Mouse (Mus musculus) Patski (cell line): ENCODE measurements around the gene Rd3. TPM values are rescaled to one million over a fixed set of nuclear protein-coding genes. Genes with fewer than 3 reads are reported as not detected.

Source experiments
- ATAC-seq: fragments of 100-300 bp; one replicate; pipeline ENCODE4 v1.8.0; 2021
- CTCF ChIA-PET: fragments of 350-600 bp; sonication (Branson Sonifier 250); formaldehyde crosslinking; loops from one replicate; lab custom pipeline; 2022; ENCODE audit warnings: inconsistent platforms; lab: Charles Lee
- POLR2A ChIA-PET: fragments of 350-600 bp; sonication (Branson Sonifier 250); formaldehyde crosslinking; loops from one replicate; lab custom pipeline; 2022; ENCODE audit warnings: antibody characterized with exemption, inconsistent platforms; lab: Charles Lee
- DNase-seq: peaks from one replicate; pipeline ENCODE4 v3.0.0-alpha.2; 2011; ENCODE audit warnings: low read depth, low spot score
- H3K27me3 ChIP-seq: fragments of 371-371 bp; one replicate; pipeline ENCODE4 v1.5.1; 2021
- CTCF ChIP-seq: fragments of 100-300 bp; IDR thresholded peaks from one replicate; pipeline ENCODE4 v1.5.1; 2021
- in situ Hi-C: fragments of 300-500 bp; cut with MboI; formaldehyde crosslinking; loops from 3 replicates; pipeline ENCODE4 v1.11.1; 2018; ENCODE audit warnings: low pct_unique_long_range_greater_than_20kb, mixed read lengths
- polyA plus RNA-seq: library from polyadenylated mRNA; unstranded; gene quantifications from one replicate; pipeline ENCODE4 v1.2.3, GENCODE M21; 2021

Rd3 gene
- polyA plus RNA-seq, 1 experiment from 2014 or later, result 0.06 TPM

GRCm38 (mm10) chr1:191946261-191946660 lies 30.9 kb upstream of the Rd3 start:
- CTCF ChIA-PET, result interaction anchor here (1.1 kb wide), 1 partner anchor 14 kb away, joined by 6 read pairs; no protein-coding TSS in a partner anchor
- no peak for DNase-seq
- no peak for TF ChIP-seq CTCF
- no peak for ATAC-seq
- no peaks in the 10 kb centered on the region for H3K27me3 ChIP-seq
- in situ Hi-C loops, result no loop called here
- POLR2A ChIA-PET, result no interaction called here

- CTCF ChIA-PET, result interaction anchor here (1.0 to 1.1 kb wide), 2 partner anchors 14 to 148 kb away, joined by 3 to 6 read pairs; no protein-coding TSS in a partner anchor
- TF ChIP-seq CTCF, result no peak
- in situ Hi-C loops, result no loop called here
- H3K27me3 ChIP-seq, result no peaks in the 10 kb centered on the region
- POLR2A ChIA-PET, result no interaction called here
- no peak for ATAC-seq
- no peak for DNase-seq
These were observed 30.3 kb upstream of the Rd3 start for GRCm38 (mm10) chr1:191946835-191947234.

- in situ Hi-C loops, result no loop called here
- CTCF ChIA-PET, result no interaction called here
- POLR2A ChIA-PET, result no interaction called here
- DNase-seq (no peak), ATAC-seq (no peak)
- no peak for TF ChIP-seq CTCF
- H3K27me3 ChIP-seq, result no peaks in the 10 kb centered on the region
These were observed 29.4 kb upstream of the Rd3 start for GRCm38 (mm10) chr1:191947796-191948195.

GRCm38 (mm10) chr1:191948600-191948999 lies 28.6 kb upstream of the Rd3 start:
- DNase-seq (no peak), ATAC-seq (no peak)
- TF ChIP-seq CTCF, result no peak
- in situ Hi-C loops, result no loop called here
- no peaks in the 10 kb centered on the region for H3K27me3 ChIP-seq
- POLR2A ChIA-PET, result no interaction called here
- CTCF ChIA-PET, result no interaction called here

GRCm38 (mm10) chr1:191950611-191951010 lies 26.6 kb upstream of the Rd3 start:
- no peak for TF ChIP-seq CTCF
- in situ Hi-C loops, result loop anchor here (10.0 kb wide), 1 partner anchor 116 kb away; no protein-coding TSS in a partner anchor
- H3K27me3 ChIP-seq, result no peaks in the 10 kb centered on the region
- ChIA-PET CTCF (interaction anchor here (0.7 kb wide), 1 partner anchor 43 kb away, joined by 3 read pairs; no protein-coding TSS in a partner anchor), POLR2A (no interaction called here)
- no peak for ATAC-seq
- no peak for DNase-seq

- no peak for TF ChIP-seq CTCF
- DNase-seq, result no peak
- in situ Hi-C loops, result loop anchor here (10.0 kb wide), 1 partner anchor 118 kb away; no protein-coding TSS in a partner anchor
- ChIA-PET POLR2A (no interaction called here), CTCF (interaction anchor here (1.3 kb wide), 1 partner anchor 62 kb away, joined by 4 read pairs; no protein-coding TSS in a partner anchor)
- ATAC-seq, result no peak
- no peaks in the 10 kb centered on the region for H3K27me3 ChIP-seq
These were observed 24.3 kb upstream of the Rd3 start for GRCm38 (mm10) chr1:191952733-191953335.

GRCm38 (mm10) chr1:191955101-191955500 lies 22.1 kb upstream of the Rd3 start:
- ChIA-PET CTCF (interaction anchor here (1.5 to 2.7 kb wide), 2 partner anchors 9 to 121 kb away, joined by 4 to 10 read pairs; no protein-coding TSS in a partner anchor), POLR2A (no interaction called here)
- no peaks in the 10 kb centered on the region for H3K27me3 ChIP-seq
- in situ Hi-C loops, result loop anchor here (10.0 kb wide), 1 partner anchor 120 kb away; no protein-coding TSS in a partner anchor
- DNase-seq (no peak), ATAC-seq (no peak)
- no peak for TF ChIP-seq CTCF

- no peaks in the 10 kb centered on the region for H3K27me3 ChIP-seq
- DNase-seq (no peak), ATAC-seq (no peak)
- in situ Hi-C loops, result loop anchor here (10.0 kb wide), 1 partner anchor 121 kb away; no protein-coding TSS in a partner anchor
- ChIA-PET POLR2A (no interaction called here), CTCF (interaction anchor here (1.5 to 2.7 kb wide), 2 partner anchors 8 to 122 kb away, joined by 4 to 10 read pairs; no protein-coding TSS in a partner anchor)
- TF ChIP-seq CTCF, result no peak
These were observed 20.9 kb upstream of the Rd3 start for GRCm38 (mm10) chr1:191956261-191956660.

GRCm38 (mm10) chr1:191956871-191957270 lies 20.3 kb upstream of the Rd3 start:
- POLR2A ChIA-PET, result no interaction called here
- peak; percentile 36 for ATAC-seq
- in situ Hi-C loops, result loop anchor here (10.0 kb wide), 1 partner anchor 122 kb away; no protein-coding TSS in a partner anchor
- CTCF ChIA-PET, result interaction anchor here (1.2 to 2.7 kb wide), 2 partner anchors 32 to 122 kb away, joined by 3 to 10 read pairs; no protein-coding TSS in a partner anchor
- no peaks in the 10 kb centered on the region for H3K27me3 ChIP-seq
- no peak for DNase-seq
- TF ChIP-seq CTCF, result no peak

GRCm38 (mm10) chr1:191957321-191957720 lies 19.8 kb upstream of the Rd3 start:
- ChIA-PET CTCF (interaction anchor here (1.2 to 1.7 kb wide), 2 partner anchors 33 to 136 kb away, joined by 3 to 8 read pairs; no protein-coding TSS in a partner anchor), POLR2A (interaction anchor here (0.6 kb wide), 1 partner anchor 139 kb away, joined by 3 read pairs; no protein-coding TSS in a partner anchor)
- TF ChIP-seq CTCF, result no peak
- DNase-seq (no peak), ATAC-seq (no peak)
- in situ Hi-C loops, result loop anchor here (10.0 kb wide), 1 partner anchor 123 kb away; no protein-coding TSS in a partner anchor
- no peaks in the 10 kb centered on the region for H3K27me3 ChIP-seq

GRCm38 (mm10) chr1:191960946-191961345 lies 16.2 kb upstream of the Rd3 start:
- CTCF ChIA-PET, result interaction anchor here (1.0 to 1.4 kb wide), 4 partner anchors 126 to 135 kb away, joined by 3 to 6 read pairs (median 4); no protein-coding TSS in a partner anchor
- DNase-seq (no peak), ATAC-seq (no peak)
- in situ Hi-C loops, result no loop called here
- H3K27me3 ChIP-seq, result no peaks in the 10 kb centered on the region
- POLR2A ChIA-PET, result no interaction called here
- no peak for TF ChIP-seq CTCF
